Mouse (Mus musculus) midbrain, embryonic 14.5 days (tissue): ENCODE results near the gene Cuta. TPM values are rescaled to one million over a fixed set of nuclear protein-coding genes. Genes with fewer than 3 reads are reported as not detected.

Source experiments
- ATAC-seq: fragments of 200-750 bp; cut with Nextera tagmentation; 2 replicates; pipeline ENCODE4 v1.8.0; 2017; ENCODE audit warnings: moderate number of reproducible peaks, moderate library complexity; ENCODE audit not compliant: low FRiP score, low TSS enrichment
- DNase-seq: peaks from one replicate; pipeline ENCODE4 v3.0.0-alpha.2; 2015
- H3K27ac ChIP-seq: fragments of 300-500 bp; sonication (generic); replicated peaks from 2 replicates; pipeline ENCODE4 v1.5.1; 2014; ENCODE audit warnings: mild to moderate bottlenecking, low read depth, low read length, moderate library complexity
- H3K27me3 ChIP-seq: fragments of 300-500 bp; sonication (generic); 2 replicates; pipeline ENCODE4 v1.6.1; 2014; ENCODE audit warnings: low read length, control low read depth, mixed read lengths; ENCODE audit not compliant: control insufficient read depth, insufficient read depth
- H3K36me3 ChIP-seq: fragments of 300-500 bp; sonication (generic); 2 replicates; pipeline ENCODE4 v1.6.1; 2014; ENCODE audit warnings: low read length, control low read depth; ENCODE audit not compliant: control insufficient read depth, insufficient read depth
- H3K4me1 ChIP-seq: fragments of 300-500 bp; sonication (generic); 2 replicates; pipeline ENCODE4 v1.6.1; 2014; ENCODE audit warnings: mild to moderate bottlenecking, antibody characterized with exemption, low read length, control low read depth; ENCODE audit not compliant: control insufficient read depth, insufficient read depth
- H3K4me2 ChIP-seq: fragments of 300-500 bp; sonication (generic); 2 replicates; pipeline ENCODE4 v1.6.1; 2014; ENCODE audit warnings: mild to moderate bottlenecking, low read length, moderate library complexity
- H3K4me3 ChIP-seq: fragments of 300-500 bp; sonication (generic); replicated peaks from 2 replicates; pipeline ENCODE4 v1.5.1; 2014; ENCODE audit warnings: low read depth, low read length
- H3K9ac ChIP-seq: fragments of 300-500 bp; sonication (generic); replicated peaks from 2 replicates; pipeline ENCODE4 v1.6.1; 2014; ENCODE audit warnings: mild to moderate bottlenecking, low read length, moderate library complexity
- H3K9me3 ChIP-seq: fragments of 300-500 bp; sonication (generic); 2 replicates; pipeline ENCODE4 v1.6.1; 2016; ENCODE audit warnings: low read length, control low read depth, mixed read lengths; ENCODE audit not compliant: control insufficient read depth
- WGBS: fragments of 180-500 bp; shearing (Covaris S2); extraction: QIAGEN DNeasy Blood & Tissue Kit; methylation state at CpG from one replicate; pipeline ENCODE4 v1.1.7; 2014; 5-methylcytosine and 5-hydroxymethylcytosine counted together
- polyA plus RNA-seq: library from polyadenylated mRNA; unstranded; fragments of >200 nt; fragmentation: Nextera tagmentation; extraction: Ambion mirVana; gene quantifications from 2 replicates; pipeline ENCODE4 v1.2.1, GENCODE M21; 2014

The Cuta gene
- polyA plus RNA-seq, 1 experiment from 2014 or later = 108 TPM

- peak; percentile 12 for DNase-seq
- peak overlapping the region; percentile 58 for H3K27ac ChIP-seq
- 0 out of 2 replicates have a peak, but pooled peaks have one; percentile 7 for ATAC-seq
- H3K27me3 ChIP-seq = no peaks in the 10 kb centered on the region
- peaks cover 26% of the 10 kb centered on the region for H3K36me3 ChIP-seq
- H3K9me3 ChIP-seq = no peaks in the 10 kb centered on the region
- 3% methylated on average over 23 of the region's 23 CpGs for WGBS
- H3K9ac ChIP-seq = peak overlapping the region; percentile 62
- peak overlapping the region; percentile 92 for H3K4me2 ChIP-seq
- peak overlapping the region; percentile 36 for H3K4me3 ChIP-seq
- peaks cover 51% of the 10 kb centered on the region for H3K4me1 ChIP-seq
These were observed 12.8 kb upstream of the Cuta start for GRCm38 (mm10) chr17:26951952-26952877.

- H3K9me3 ChIP-seq = no peaks in the 10 kb centered on the region
- peak overlapping the region; percentile 36 for H3K4me3 ChIP-seq
- H3K4me2 ChIP-seq = peak overlapping the region; percentile 92
- DNase-seq (peak; percentile 93), ATAC-seq (peak; percentile 68; the same call in 1 of the 2 replicates)
- H3K36me3 ChIP-seq = peaks cover 18% of the 10 kb centered on the region
- H3K9ac ChIP-seq = peak overlapping the region; percentile 62
- H3K27ac ChIP-seq = peak overlapping the region; percentile 58
- WGBS = 2% methylated on average over 9 of the region's 11 CpGs
- peaks cover 59% of the 10 kb centered on the region for H3K4me1 ChIP-seq
- no peaks in the 10 kb centered on the region for H3K27me3 ChIP-seq
These were observed 12.0 kb upstream of the Cuta start for GRCm38 (mm10) chr17:26951406-26951805.

- Histone ChIP-seq H3K36me3 (peaks cover 11% of the 10 kb centered on the region), H3K27ac (peak overlapping the region; percentile 58), H3K9ac (peak overlapping the region; percentile 55), H3K27me3 (no peaks in the 10 kb centered on the region), H3K9me3 (no peaks in the 10 kb centered on the region), H3K4me3 (peak overlapping the region; percentile 36), H3K4me1 (peaks cover 66% of the 10 kb centered on the region), H3K4me2 (peak overlapping the region; percentile 92)
- no peak for DNase-seq
- no peak for ATAC-seq
- 34% methylated on average over 7 of the region's 7 CpGs for WGBS
These were observed 11.4 kb upstream of the Cuta start for GRCm38 (mm10) chr17:26950560-26951288.

GRCm38 (mm10) chr17:26949866-26950265, 10.5 kb upstream of the Cuta start:
- peak overlapping the region; percentile 32; the same call in 1 of the 2 replicates for H3K9ac ChIP-seq
- WGBS = 27% methylated on average over 5 of the region's 5 CpGs
- H3K9me3 ChIP-seq = no peaks in the 10 kb centered on the region
- peak overlapping the region; percentile 69 for H3K4me3 ChIP-seq
- no peaks in the 10 kb centered on the region for H3K27me3 ChIP-seq
- H3K4me2 ChIP-seq = peak overlapping the region; percentile 92
- H3K36me3 ChIP-seq = peaks cover 2% of the 10 kb centered on the region
- peak; percentile 15 for DNase-seq
- no peak for ATAC-seq
- H3K27ac ChIP-seq = peak overlapping the region; percentile 93; the same call in 1 of the 2 replicates
- H3K4me1 ChIP-seq = peaks cover 73% of the 10 kb centered on the region

- H3K4me2 ChIP-seq = peak overlapping the region; percentile 92
- H3K4me1 ChIP-seq = peaks cover 73% of the 10 kb centered on the region
- no peaks in the 10 kb centered on the region for H3K9me3 ChIP-seq
- peak overlapping the region; percentile 90 for H3K9ac ChIP-seq
- DNase-seq = peak; percentile 43
- H3K27me3 ChIP-seq = no peaks in the 10 kb centered on the region
- 6% methylated on average over 13 of the region's 14 CpGs for WGBS
- H3K4me3 ChIP-seq = peak overlapping the region; percentile 69
- H3K27ac ChIP-seq = peak overlapping the region; percentile 93
- no peaks in the 10 kb centered on the region for H3K36me3 ChIP-seq
- peak; percentile 46; the same call in 1 of the 2 replicates for ATAC-seq
These were observed 9.7 kb upstream of the Cuta start for GRCm38 (mm10) chr17:26949051-26949577.

- peak overlapping the region; percentile 93 for H3K27ac ChIP-seq
- WGBS = under 1% methylated on average over 56 of the region's 87 CpGs
- ATAC-seq = peak; percentile 11; the same call in 1 of the 2 replicates
These were observed 9.1 kb upstream of the Cuta start for GRCm38 (mm10) chr17:26948316-26949050.

GRCm38 (mm10) chr17:26947231-26948100, 8.1 kb upstream of the Cuta start:
- peak overlapping the region; percentile 38; the same call in 1 of the 2 replicates for H3K4me3 ChIP-seq
- H3K4me1 ChIP-seq = peaks cover 62% of the 10 kb centered on the region
- ATAC-seq (no peak), DNase-seq (peak; percentile 56)
- peak overlapping the region; percentile 76 for H3K4me2 ChIP-seq
- H3K9ac ChIP-seq = no peak overlapping the region; the same call in 1 of the 2 replicates
- H3K27me3 ChIP-seq = no peaks in the 10 kb centered on the region
- no peaks in the 10 kb centered on the region for H3K36me3 ChIP-seq
- WGBS = 20% methylated on average over 12 of the region's 12 CpGs
- no peaks in the 10 kb centered on the region for H3K9me3 ChIP-seq
- H3K27ac ChIP-seq = peak overlapping the region; percentile 67

More at GRCm38 (mm10) chr17:26948316-26949050, 9.1 kb upstream of the Cuta start:
- H3K36me3 ChIP-seq = no peaks in the 10 kb centered on the region
- peak overlapping the region; percentile 92 for H3K4me2 ChIP-seq
- H3K9me3 ChIP-seq = no peaks in the 10 kb centered on the region
- peaks cover 67% of the 10 kb centered on the region for H3K4me1 ChIP-seq
- DNase-seq = peak; percentile 82
- H3K27me3 ChIP-seq = no peaks in the 10 kb centered on the region
- H3K9ac ChIP-seq = peak overlapping the region; percentile 90
- peak overlapping the region; percentile 69 for H3K4me3 ChIP-seq
